Mouse (Mus musculus): ENCODE measurements at regions not wholly inside any gene's neighbourhood (a gene's known extent, or its start where the extent isn't known, plus 50 kb on each side); places are given as distances from the start of the nearest gene placed in this dataset.

GRCm38 (mm10) chrX:142554161-142554560 is 127.0 kb upstream of the Tmem164 start:
- Histone ChIP-seq H3K4me1 (ENCODE audit: control insufficient read depth, insufficient read depth, low read length) (no peaks in the 10 kb centered on the region), H3K9ac (ENCODE audit: low read depth, low read length) (no peak overlapping the region), H3K36me3 (ENCODE audit: control insufficient read depth, insufficient read depth, low read length) (no peaks in the 10 kb centered on the region), H3K27me3 (ENCODE audit: control insufficient read depth, insufficient read depth, low read length) (no peaks in the 10 kb centered on the region), H3K27ac (replicated peaks; ENCODE audit: insufficient read depth, low read depth, low read length) (no peak overlapping the region), H3K4me3 (ENCODE audit: insufficient read depth, low read depth, low read length) (no peak overlapping the region), H3K79me2 (ENCODE audit: control insufficient read depth, insufficient read depth, low read length) (no peaks in the 10 kb centered on the region)
- 1% methylated on average over 5 of the region's 5 CpGs for WGBS
- TF ChIP-seq CTCF (IDR thresholded peaks at IDR 0.05; ENCODE audit: low read depth, low read length) (peak; percentile 18; the same call in 1 of the 2 replicates), POLR2A (IDR thresholded peaks at IDR 0.05; ENCODE audit: extremely low read depth, insufficient read depth, low read length) (no peak)
- peak; percentile 33 for DNase-seq (ENCODE audit: extremely low read depth, low read depth, low spot score)

- DNase-seq (ENCODE audit: extremely low read depth, low read depth, low spot score) = no peak
- 87% methylated on average over 5 of the region's 5 CpGs for WGBS
- H3K4me3 ChIP-seq (ENCODE audit: insufficient read depth, low read depth, low read length) = no peak overlapping the region
These were observed 123.7 kb upstream of the Tmem164 start for GRCm38 (mm10) chrX:142557496-142557895.

GRCm38 (mm10) chrX:142560209-142560912 is 120.8 kb upstream of the Tmem164 start:
- Histone ChIP-seq H3K4me1 (ENCODE audit: control insufficient read depth, insufficient read depth, low read length) (no peaks in the 10 kb centered on the region), H3K36me3 (ENCODE audit: control insufficient read depth, insufficient read depth, low read length) (no peaks in the 10 kb centered on the region), H3K27ac (replicated peaks; ENCODE audit: insufficient read depth, low read depth, low read length) (no peak overlapping the region), H3K9ac (ENCODE audit: low read depth, low read length) (no peak overlapping the region), H3K27me3 (ENCODE audit: control insufficient read depth, insufficient read depth, low read length) (no peaks in the 10 kb centered on the region), H3K79me2 (ENCODE audit: control insufficient read depth, insufficient read depth, low read length) (no peaks in the 10 kb centered on the region), H3K4me3 (ENCODE audit: insufficient read depth, low read depth, low read length) (no peak overlapping the region)
- DNase-seq (ENCODE audit: extremely low read depth, low read depth, low spot score) = no peak
- no peak for TF ChIP-seq CTCF (IDR thresholded peaks at IDR 0.05; ENCODE audit: low read depth, low read length)
- no peak for TF ChIP-seq POLR2A (IDR thresholded peaks at IDR 0.05; ENCODE audit: extremely low read depth, insufficient read depth, low read length)
- WGBS = 71% methylated on average over 2 of the region's 2 CpGs

More at GRCm38 (mm10) chrX:142557496-142557895, 123.7 kb upstream of the Tmem164 start:
- Histone ChIP-seq H3K36me3 (ENCODE audit: control insufficient read depth, insufficient read depth, low read length) (no peaks in the 10 kb centered on the region), H3K79me2 (ENCODE audit: control insufficient read depth, insufficient read depth, low read length) (no peaks in the 10 kb centered on the region), H3K4me1 (ENCODE audit: control insufficient read depth, insufficient read depth, low read length) (no peaks in the 10 kb centered on the region), H3K27ac (replicated peaks; ENCODE audit: insufficient read depth, low read depth, low read length) (no peak overlapping the region), H3K9ac (ENCODE audit: low read depth, low read length) (no peak overlapping the region), H3K27me3 (ENCODE audit: control insufficient read depth, insufficient read depth, low read length) (no peaks in the 10 kb centered on the region)
- no peak for TF ChIP-seq CTCF (IDR thresholded peaks at IDR 0.05; ENCODE audit: low read depth, low read length)
- TF ChIP-seq POLR2A (IDR thresholded peaks at IDR 0.05; ENCODE audit: extremely low read depth, insufficient read depth, low read length) = no peak

- no peak for DNase-seq (ENCODE audit: extremely low read depth, low read depth, low spot score)
- no peak overlapping the region for H3K4me3 ChIP-seq (ENCODE audit: insufficient read depth, low read depth, low read length)
- H3K9ac ChIP-seq (ENCODE audit: low read depth, low read length) = no peak overlapping the region
- H3K27ac ChIP-seq (replicated peaks; ENCODE audit: insufficient read depth, low read depth, low read length) = no peak overlapping the region
- no peak for TF ChIP-seq CTCF (IDR thresholded peaks at IDR 0.05; ENCODE audit: low read depth, low read length)
- TF ChIP-seq POLR2A (IDR thresholded peaks at IDR 0.05; ENCODE audit: extremely low read depth, insufficient read depth, low read length) = no peak
- whole genome bisulfite sequencing = 53% methylated on average over 5 of the region's 5 CpGs
- H3K79me2 ChIP-seq (ENCODE audit: control insufficient read depth, insufficient read depth, low read length) = no peaks in the 10 kb centered on the region
- no peaks in the 10 kb centered on the region for H3K27me3 ChIP-seq (ENCODE audit: control insufficient read depth, insufficient read depth, low read length)
- H3K36me3 ChIP-seq (ENCODE audit: control insufficient read depth, insufficient read depth, low read length) = no peaks in the 10 kb centered on the region
- no peaks in the 10 kb centered on the region for H3K4me1 ChIP-seq (ENCODE audit: control insufficient read depth, insufficient read depth, low read length)
These were observed 119.4 kb upstream of the Tmem164 start for GRCm38 (mm10) chrX:142561788-142562187.

- Histone ChIP-seq H3K36me3 (ENCODE audit: control insufficient read depth, insufficient read depth, low read length) (no peaks in the 10 kb centered on the region), H3K4me1 (ENCODE audit: control insufficient read depth, insufficient read depth, low read length) (no peaks in the 10 kb centered on the region), H3K27ac (replicated peaks; ENCODE audit: insufficient read depth, low read depth, low read length) (no peak overlapping the region), H3K9ac (ENCODE audit: low read depth, low read length) (no peak overlapping the region), H3K4me3 (ENCODE audit: insufficient read depth, low read depth, low read length) (no peak overlapping the region), H3K27me3 (ENCODE audit: control insufficient read depth, insufficient read depth, low read length) (no peaks in the 10 kb centered on the region), H3K79me2 (ENCODE audit: control insufficient read depth, insufficient read depth, low read length) (no peaks in the 10 kb centered on the region)
- no peak for TF ChIP-seq POLR2A (IDR thresholded peaks at IDR 0.05; ENCODE audit: extremely low read depth, insufficient read depth, low read length)
- TF ChIP-seq CTCF (IDR thresholded peaks at IDR 0.05; ENCODE audit: low read depth, low read length) = no peak
- peak; percentile 26 for DNase-seq (ENCODE audit: extremely low read depth, low read depth, low spot score)
- 69% methylated on average over 9 of the region's 9 CpGs for WGBS
These were observed 117.0 kb upstream of the Tmem164 start for GRCm38 (mm10) chrX:142564186-142564585.

- no peak overlapping the region for H3K9ac ChIP-seq (ENCODE audit: low read depth, low read length)
- H3K27ac ChIP-seq (replicated peaks; ENCODE audit: insufficient read depth, low read depth, low read length) = no peak overlapping the region
- no peak for TF ChIP-seq CTCF (IDR thresholded peaks at IDR 0.05; ENCODE audit: low read depth, low read length)
- no peak for TF ChIP-seq POLR2A (IDR thresholded peaks at IDR 0.05; ENCODE audit: extremely low read depth, insufficient read depth, low read length)
- no peaks in the 10 kb centered on the region for H3K27me3 ChIP-seq (ENCODE audit: control insufficient read depth, insufficient read depth, low read length)
- no peak for DNase-seq (ENCODE audit: extremely low read depth, low read depth, low spot score)
- no peak overlapping the region for H3K4me3 ChIP-seq (ENCODE audit: insufficient read depth, low read depth, low read length)
- H3K4me1 ChIP-seq (ENCODE audit: control insufficient read depth, insufficient read depth, low read length) = no peaks in the 10 kb centered on the region
- no peaks in the 10 kb centered on the region for H3K79me2 ChIP-seq (ENCODE audit: control insufficient read depth, insufficient read depth, low read length)
- no peaks in the 10 kb centered on the region for H3K36me3 ChIP-seq (ENCODE audit: control insufficient read depth, insufficient read depth, low read length)
These were observed 109.4 kb upstream of the Tmem164 start for GRCm38 (mm10) chrX:142571772-142572171.

All from liver, adult 2 months (tissue).